Mouse (Mus musculus): ENCODE data around the gene Lcor. TPM values are rescaled to one million over a fixed set of nuclear protein-coding genes. Genes with fewer than 3 reads are reported as not detected.

Gene Lcor
- polyA plus RNA-seq, 1 experiment from 2014 or later: 11.4 TPM

- Histone ChIP-seq H3K4me1 (ENCODE audit: control insufficient read depth, insufficient read depth, low read length) (peaks cover 24% of the 10 kb centered on the region), H3K27me3 (ENCODE audit: control insufficient read depth, insufficient read depth, low read length) (no peaks in the 10 kb centered on the region), H3K4me3 (ENCODE audit: low read depth, low read length) (no peak overlapping the region), H3K36me3 (ENCODE audit: control insufficient read depth, insufficient read depth, low read length) (no peaks in the 10 kb centered on the region), H3K9me3 (ENCODE audit: control insufficient read depth, low read length) (no peaks in the 10 kb centered on the region), H3K27ac (replicated peaks; ENCODE audit: low read depth, low read length) (no peak overlapping the region), H3K9ac (ENCODE audit: low read length) (no peak overlapping the region), H3K4me2 (ENCODE audit: low read depth, severe bottlenecking) (no peak overlapping the region)
- DNase-seq (ENCODE audit: low spot score) (no peak), ATAC-seq (ENCODE audit: insufficient number of reproducible peaks, low FRiP score, low TSS enrichment, low read depth) (no peak)
- 70% methylated on average over 6 of the region's 6 CpGs for WGBS
Observed at GRCm38 (mm10) chr19:41611683-41612082, 129.2 kb downstream of the Lcor start.

Small RNA genes within 50 kb of the gene (microRNA-seq; reads per million reads assigned to microRNA genes)
- not detected for gene Mir8091

Other genes with a start within 250 kb of the Lcor start
- 132 and 139 TPM in 2 replicates for gene Tm9sf3, start 218.6 kb upstream of the Lcor start, polyA plus RNA-seq (2014; fragmentation: Nextera tagmentation; extraction: Ambion mirVana)
- gene Pik3ap1, start 97.5 kb upstream of the Lcor start, polyA plus RNA-seq (2014; fragmentation: Nextera tagmentation; extraction: Ambion mirVana): 0.65 and 1.8 TPM in 2 replicates
- gene Gm340, start 99.7 kb downstream of the Lcor start, polyA plus RNA-seq (2014; fragmentation: Nextera tagmentation; extraction: Ambion mirVana): 3.8 and 4.2 TPM in 2 replicates

All from limb, embryonic 11.5 days (tissue).